Mouse (Mus musculus) E14TG2a.4 (cell line): ENCODE data around the gene Dusp23.
A peak's percentile ranks its signal among the peaks of the same experiment; 100 is the strongest.

ENCODE experiments used
- H3K27me3 ChIP-seq: 2 replicates; pipeline ENCODE4 v1.6.1; 2014; ENCODE audit warnings: low read length, control low read depth; ENCODE audit not compliant: insufficient read depth
- H3K36me3 ChIP-seq: 2 replicates; pipeline ENCODE4 v1.6.1; 2014; ENCODE audit warnings: low read length, control low read depth; ENCODE audit not compliant: insufficient read depth
- H3K4me1 ChIP-seq: replicated peaks from 2 replicates; pipeline ENCODE4 v1.6.1; 2014; ENCODE audit warnings: low read depth, low read length, control low read depth
- H3K4me3 ChIP-seq: replicated peaks from 2 replicates; pipeline ENCODE4 v1.5.1; 2014; ENCODE audit warnings: mild to moderate bottlenecking, low read length
- H3K9me3 ChIP-seq: 2 replicates; pipeline ENCODE4 v1.6.1; 2014; ENCODE audit warnings: low read length, control low read depth
- CTCF ChIP-seq: conservative IDR thresholded peaks from 2 replicates; pipeline ENCODE4 v1.5.1; 2014; ENCODE audit warnings: low read length
- NANOG ChIP-seq: IDR thresholded peaks from 2 replicates; pipeline ENCODE4 v1.6.1; 2014; ENCODE audit warnings: borderline replicate concordance, low read length, mixed read lengths
- POU5F1 ChIP-seq: IDR thresholded peaks from 2 replicates; pipeline ENCODE4 v1.6.1; 2014; ENCODE audit warnings: low read length, borderline replicate concordance

The Dusp23 gene

DNA sequence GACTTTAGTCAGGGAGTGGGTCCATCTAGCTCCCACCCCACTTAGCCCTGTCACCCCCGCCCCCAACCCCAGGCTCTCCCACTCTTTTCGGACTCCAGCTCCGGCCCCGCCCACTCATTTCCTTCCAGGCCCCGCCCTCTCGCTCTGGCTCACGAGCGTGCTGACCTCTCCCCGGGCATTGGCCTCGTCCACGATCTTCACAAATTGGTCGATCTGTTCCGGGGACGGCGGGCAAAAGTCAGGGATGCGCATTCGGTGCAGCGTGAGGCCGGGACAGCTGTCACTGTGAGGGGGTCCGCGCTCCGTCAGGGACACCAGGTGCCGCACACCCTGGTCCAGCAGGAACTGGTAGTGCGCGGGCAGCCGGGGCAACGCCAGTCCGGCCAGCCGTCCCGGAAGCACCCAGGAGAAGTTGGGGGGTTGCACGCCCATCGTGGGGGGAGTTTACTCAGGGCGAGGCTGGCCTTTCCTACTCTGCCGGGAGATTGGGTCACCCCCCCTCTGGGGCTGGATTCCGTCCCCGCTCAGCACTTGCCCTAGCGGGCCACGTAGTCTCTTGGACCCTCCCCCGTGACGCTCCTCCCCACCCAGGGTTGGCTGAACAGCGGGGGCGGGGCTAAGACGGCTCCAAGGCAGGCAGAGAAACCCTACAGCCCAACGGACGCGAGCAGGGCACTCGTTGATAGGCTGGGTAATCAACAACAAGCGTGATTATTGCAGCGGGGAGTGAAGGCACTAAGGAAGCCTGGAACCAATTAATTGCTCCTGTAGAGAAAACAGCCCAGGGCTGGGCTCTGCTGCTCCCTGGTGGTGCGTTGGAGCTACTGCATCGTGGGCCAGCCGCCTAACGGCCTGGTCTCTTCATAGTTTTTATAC is at the start of gene Dusp23:
Gene Dusp23, minus strand, starts transcription at position 512 of the 876 bp plus-strand sequence.
- H3K36me3 ChIP-seq: no peaks in the 10 kb centered on the region
- no peaks in the 10 kb centered on the region for H3K9me3 ChIP-seq
- TF ChIP-seq CTCF (peak; percentile 99), POU5F1 (no peak), NANOG (no peak)
- H3K27me3 ChIP-seq: 0 out of 2 replicates have a peak, but pooled peaks cover 3% of the 10 kb centered on the region
- peak within 1 kb of the TSS; percentile 96 for H3K4me3 ChIP-seq
- peaks cover 12% of the 10 kb centered on the region for H3K4me1 ChIP-seq

DNA sequence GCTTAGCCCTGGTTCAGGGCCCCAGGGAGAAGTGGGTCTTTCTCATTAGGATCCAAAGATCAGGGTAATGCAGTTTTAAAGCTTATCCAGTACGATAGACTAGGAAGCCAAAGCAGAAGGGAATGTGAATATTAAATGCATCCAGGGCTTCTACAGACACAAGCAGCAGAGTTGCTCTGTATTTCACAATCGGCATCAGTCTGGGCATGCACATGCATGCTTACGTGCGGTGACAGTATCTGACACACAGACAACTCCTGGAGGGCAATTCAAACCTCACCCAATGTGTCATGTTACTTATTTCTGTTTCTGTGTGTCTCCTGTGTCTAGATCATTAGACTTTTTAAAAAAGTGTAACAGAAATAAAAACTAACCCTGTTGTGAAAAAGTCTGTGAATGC is 48.0 kb upstream of the Dusp23 start:
- TF ChIP-seq POU5F1: no peak
- no peak for TF ChIP-seq NANOG
- TF ChIP-seq CTCF: no peak
- no peak overlapping the region for H3K4me3 ChIP-seq
- H3K9me3 ChIP-seq: peaks cover 39% of the 10 kb centered on the region
- H3K36me3 ChIP-seq: no peaks in the 10 kb centered on the region
- H3K4me1 ChIP-seq: peaks cover 13% of the 10 kb centered on the region
- no peaks in the 10 kb centered on the region for H3K27me3 ChIP-seq

DNA sequence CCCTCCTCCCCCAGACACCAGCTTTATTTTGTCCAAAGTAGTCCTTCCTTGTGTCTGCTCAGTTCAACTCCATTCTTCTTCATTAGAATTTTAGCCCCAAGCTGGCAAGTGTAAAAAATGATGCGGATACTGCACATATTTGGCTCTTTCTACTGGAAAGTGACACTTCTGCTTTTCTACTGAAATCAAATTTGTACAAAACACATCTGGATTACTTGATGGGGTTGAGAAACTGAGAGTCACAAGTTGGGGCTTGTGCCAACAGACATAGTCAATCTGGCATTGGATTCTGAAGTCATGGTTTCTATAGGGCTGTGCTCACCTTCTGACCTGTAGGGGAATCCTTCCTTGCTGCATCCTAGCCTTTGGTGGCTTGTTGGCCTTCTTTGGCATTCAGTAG is 38.0 kb upstream of the Dusp23 start:
- H3K9me3 ChIP-seq: no peaks in the 10 kb centered on the region
- no peaks in the 10 kb centered on the region for H3K27me3 ChIP-seq
- H3K4me3 ChIP-seq: no peak overlapping the region
- no peaks in the 10 kb centered on the region for H3K36me3 ChIP-seq
- TF ChIP-seq NANOG (no peak), POU5F1 (no peak)
- H3K4me1 ChIP-seq: no peaks in the 10 kb centered on the region

DNA sequence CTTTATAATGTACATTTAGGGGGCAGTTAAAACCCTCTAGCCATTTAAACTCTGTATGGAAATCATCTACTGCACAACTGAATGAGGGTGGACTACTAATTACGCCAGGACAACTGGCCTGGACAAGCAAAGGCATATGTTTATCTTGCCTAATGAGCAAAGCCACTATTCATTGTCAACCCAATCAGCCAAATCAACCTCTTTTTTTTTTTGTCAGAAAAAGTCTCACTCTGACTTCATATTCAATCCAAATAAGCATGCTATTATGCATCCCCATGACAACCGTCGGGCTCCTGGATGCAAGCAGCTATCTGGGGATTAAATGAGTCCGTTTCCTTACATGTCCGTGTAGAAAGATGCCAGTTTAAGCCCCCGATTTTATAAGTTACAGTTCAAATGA is 34.8 kb upstream of the Dusp23 start:
- Histone ChIP-seq H3K9me3 (0 out of 2 replicates have a peak, but pooled peaks cover 4% of the 10 kb centered on the region), H3K4me1 (peaks cover 3% of the 10 kb centered on the region; the same call in 1 of the 2 replicates), H3K36me3 (no peaks in the 10 kb centered on the region), H3K27me3 (no peaks in the 10 kb centered on the region), H3K4me3 (no peak overlapping the region)
- TF ChIP-seq NANOG: no peak
- TF ChIP-seq CTCF: no peak
- TF ChIP-seq POU5F1: no peak

DNA sequence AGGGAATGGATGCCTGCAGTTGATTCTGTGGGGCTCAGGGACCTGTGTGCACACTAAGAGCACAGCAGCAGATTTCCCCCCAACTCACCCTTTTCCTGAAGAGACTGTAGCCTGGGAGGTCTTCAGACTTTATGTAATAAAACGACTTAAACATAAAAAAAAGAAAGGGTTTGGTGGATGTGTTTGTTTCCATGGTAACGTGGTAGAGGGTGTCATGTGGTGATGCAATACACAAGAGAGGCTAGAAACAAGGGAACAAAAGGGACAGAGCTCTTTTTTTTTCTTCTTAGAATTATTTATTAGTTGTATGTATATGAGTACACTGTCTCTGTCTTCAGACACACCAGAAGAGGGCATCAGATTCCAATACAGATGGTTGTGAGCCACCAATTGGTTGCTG is 32.7 kb upstream of the Dusp23 start:
- H3K9me3 ChIP-seq: peaks cover 11% of the 10 kb centered on the region
- TF ChIP-seq NANOG (no peak), CTCF (no peak), POU5F1 (no peak)
- H3K4me3 ChIP-seq: no peak overlapping the region
- peaks cover 7% of the 10 kb centered on the region for H3K4me1 ChIP-seq
- H3K36me3 ChIP-seq: no peaks in the 10 kb centered on the region
- H3K27me3 ChIP-seq: no peaks in the 10 kb centered on the region

DNA sequence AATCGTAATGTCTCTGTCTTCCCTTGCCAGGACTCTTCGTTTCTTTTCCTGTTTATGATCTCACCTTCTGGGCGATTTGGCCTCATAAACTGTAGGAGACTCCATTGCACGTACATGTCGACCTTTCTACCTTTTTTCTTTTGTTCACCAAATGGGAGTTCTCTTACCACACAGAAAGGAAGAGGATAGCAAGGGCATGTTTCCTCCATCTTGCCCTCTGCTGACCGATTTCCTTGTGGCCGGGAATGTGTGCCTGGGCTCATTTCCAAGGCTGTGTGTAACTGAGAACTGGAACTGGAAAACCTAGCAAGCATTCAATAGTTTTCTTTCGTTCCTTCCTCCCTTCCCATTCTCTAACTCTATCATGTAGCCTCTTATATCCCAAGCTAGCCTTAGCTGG is 26.9 kb upstream of the Dusp23 start:
- no peaks in the 10 kb centered on the region for H3K36me3 ChIP-seq
- H3K4me1 ChIP-seq: peaks cover 50% of the 10 kb centered on the region
- no peak overlapping the region for H3K4me3 ChIP-seq
- no peaks in the 10 kb centered on the region for H3K27me3 ChIP-seq
- H3K9me3 ChIP-seq: peaks cover 10% of the 10 kb centered on the region
- no peak for TF ChIP-seq POU5F1

DNA sequence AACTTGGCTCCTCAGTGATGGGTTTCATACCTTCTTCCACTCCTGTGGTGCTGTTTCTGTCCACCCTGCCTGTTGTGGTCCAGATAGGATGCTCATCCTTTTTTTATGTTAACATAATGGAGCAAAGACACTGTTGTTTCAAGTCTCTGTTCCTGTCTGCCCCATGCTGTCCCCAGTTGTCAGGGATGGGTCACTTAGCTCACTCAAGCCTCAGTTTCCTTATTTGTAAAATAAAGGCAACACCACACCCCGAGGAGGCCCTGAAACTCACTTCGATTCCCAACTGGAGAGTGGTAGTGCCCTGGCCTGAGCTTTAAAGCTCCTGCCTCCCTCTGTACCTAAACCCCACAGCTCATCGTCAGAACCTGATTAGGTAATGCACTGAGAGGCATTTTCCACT is 24.5 kb upstream of the Dusp23 start:
- no peak overlapping the region for H3K4me3 ChIP-seq
- no peaks in the 10 kb centered on the region for H3K27me3 ChIP-seq
- TF ChIP-seq NANOG: no peak
- TF ChIP-seq POU5F1: no peak
- no peak for TF ChIP-seq CTCF
- H3K36me3 ChIP-seq: no peaks in the 10 kb centered on the region
- H3K9me3 ChIP-seq: peaks cover 10% of the 10 kb centered on the region
- H3K4me1 ChIP-seq: peaks cover 44% of the 10 kb centered on the region

DNA sequence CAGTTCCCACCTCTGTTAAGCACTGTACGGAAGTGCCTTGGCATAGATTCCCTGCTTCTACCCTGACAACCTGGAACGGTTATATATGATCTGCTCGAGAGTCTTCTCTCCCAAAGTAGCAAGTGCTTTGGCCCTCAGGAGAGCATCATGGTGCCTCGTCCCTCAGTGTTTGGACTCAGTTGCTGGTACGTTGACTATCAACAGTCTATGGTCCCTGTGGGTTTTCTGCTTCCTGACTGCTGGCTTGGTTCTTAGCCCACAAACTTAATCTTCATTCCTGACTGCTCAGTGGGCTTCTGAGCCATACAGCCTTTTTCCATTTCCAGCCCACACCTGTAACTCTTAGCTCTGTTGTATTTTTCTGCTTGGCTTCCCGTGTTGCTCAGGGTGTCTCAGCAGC is 21.1 kb upstream of the Dusp23 start:
- Histone ChIP-seq H3K4me3 (no peak overlapping the region), H3K4me1 (peaks cover 35% of the 10 kb centered on the region), H3K9me3 (peaks cover 7% of the 10 kb centered on the region), H3K36me3 (no peaks in the 10 kb centered on the region), H3K27me3 (no peaks in the 10 kb centered on the region)
- TF ChIP-seq NANOG: no peak
- TF ChIP-seq POU5F1: no peak
- TF ChIP-seq CTCF: no peak
